Mouse (Mus musculus) brain, embryonic 14.5 days (tissue): ENCODE measurements around the gene Rbm47.

ENCODE experiments used
- CTCF ChIP-seq: fragments of 200-500 bp; IDR thresholded peaks from 2 replicates; pipeline ENCODE4 v1.5.1; 2012; ENCODE audit warnings: inconsistent platforms, mild to moderate bottlenecking, moderate library complexity, borderline replicate concordance; ENCODE audit not compliant: insufficient read depth, insufficient read length; ENCODE audit errors: extremely low read depth
- POLR2A ChIP-seq: fragments of 200-500 bp; IDR thresholded peaks from 2 replicates; pipeline ENCODE4 v1.6.1; 2012; ENCODE audit warnings: mild to moderate bottlenecking, inconsistent platforms, borderline replicate concordance; ENCODE audit not compliant: poor library complexity, insufficient read depth, insufficient read length, severe bottlenecking; ENCODE audit errors: extremely low read depth

DNA sequence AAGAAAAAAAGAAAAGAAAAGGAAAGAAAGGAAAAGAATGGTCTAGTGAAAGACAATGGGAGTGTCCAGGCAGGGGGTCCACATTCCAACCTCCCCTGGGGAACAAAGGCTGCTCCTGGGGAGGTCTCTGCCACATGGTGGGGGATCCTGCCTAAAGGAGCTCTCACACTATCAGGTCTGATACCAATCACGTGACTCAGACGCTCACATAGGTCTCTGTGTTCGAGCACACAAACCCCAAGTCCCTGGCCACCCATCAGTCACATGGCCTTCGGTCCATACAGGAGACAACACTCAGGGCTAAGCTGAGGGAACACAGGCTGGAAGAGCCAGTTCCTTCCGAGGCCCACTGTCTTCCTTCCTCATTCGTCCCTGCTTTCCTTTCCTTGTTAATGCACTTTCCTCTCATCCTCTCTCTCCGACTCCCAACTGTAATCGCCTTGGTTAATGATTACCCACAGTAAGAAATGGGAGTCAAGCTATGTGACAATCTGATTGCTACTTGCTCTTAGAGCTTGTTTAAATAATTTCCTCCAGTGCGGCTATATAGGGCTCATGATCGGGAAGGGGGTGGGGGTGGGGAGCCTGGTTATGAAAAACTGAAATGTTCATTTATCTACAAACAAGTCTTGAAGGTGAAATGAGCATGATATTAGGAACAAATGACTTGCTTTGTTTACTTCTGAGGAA is 130.1 kb downstream of the Rbm47 start:
- TF ChIP-seq CTCF, result no peak
- no peak for TF ChIP-seq POLR2A
